Mouse (Mus musculus) heart, postnatal 25 days (tissue): ENCODE measurements around the gene Edem1. TPM values are rescaled to one million over a fixed set of nuclear protein-coding genes. Genes with fewer than 3 reads are reported as not detected.

ENCODE experiments used
- DNase-seq: peaks from one replicate; pipeline ENCODE4 v3.0.0; 2022; ENCODE audit warnings: low spot score
- intact Hi-C: fragments of 180-260 bp; cut with DNase I; formaldehyde crosslinking; loops from one replicate; pipeline ENCODE4 v1.15.1; 2025
- total RNA-seq, 2 experiments: library from RNA; stranded (reverse); gene quantifications; 2 replicates each; pipeline ENCODE4 v1.2.3; 2021

The Edem1 gene
- total RNA-seq, 2 experiments from 2014 or later, result 12.3 to 14.1 TPM

DNA sequence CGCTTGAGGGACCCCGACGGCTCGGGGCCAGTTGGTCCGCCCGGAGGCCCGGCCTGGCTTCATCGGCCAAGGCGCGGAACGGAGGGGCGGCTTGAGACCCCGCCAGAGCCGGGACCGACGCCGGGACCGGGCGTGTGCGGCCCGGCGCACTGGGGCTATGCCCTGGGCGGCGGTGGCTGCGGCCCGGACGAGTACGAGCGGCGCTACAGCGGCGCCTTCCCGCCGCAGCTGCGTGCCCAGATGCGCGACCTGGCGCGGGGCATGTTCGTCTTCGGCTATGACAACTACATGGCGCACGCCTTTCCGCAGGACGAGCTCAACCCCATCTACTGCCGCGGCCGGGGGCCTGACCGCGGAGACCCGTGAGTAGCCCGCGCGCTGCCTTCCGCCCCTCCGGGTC, 431 bp downstream of the Edem1 start:
- DNase-seq, result no peak
- intact Hi-C loops, result loop anchor here (2.0 kb wide), 1 partner anchor 46 kb away; the partner anchor contains the start of gene Arl8b

- intact Hi-C loops, result loop anchor here (2.0 kb wide), 1 partner anchor 47 kb away; the partner anchor contains the start of gene Arl8b
- peak; percentile 17 for DNase-seq
Measured at GRCm38 (mm10) chr6:108829386-108830370, 1.2 kb downstream of the Edem1 start.

GRCm38 (mm10) chr6:108832170-108832569, 3.7 kb downstream of the Edem1 start:
- no peak for DNase-seq
- intact Hi-C loops, result no loop called here

GRCm38 (mm10) chr6:108832989-108833388, 4.5 kb downstream of the Edem1 start:
- intact Hi-C loops, result no loop called here

GRCm38 (mm10) chr6:108833963-108834697, 5.7 kb downstream of the Edem1 start:
- no peak for DNase-seq
- intact Hi-C loops, result no loop called here

More at GRCm38 (mm10) chr6:108832989-108833388, 4.5 kb downstream of the Edem1 start:
- no peak for DNase-seq

GRCm38 (mm10) chr6:108835765-108836691, 7.6 kb downstream of the Edem1 start:
- DNase-seq, result peak; percentile 19
- intact Hi-C loops, result no loop called here

DNA sequence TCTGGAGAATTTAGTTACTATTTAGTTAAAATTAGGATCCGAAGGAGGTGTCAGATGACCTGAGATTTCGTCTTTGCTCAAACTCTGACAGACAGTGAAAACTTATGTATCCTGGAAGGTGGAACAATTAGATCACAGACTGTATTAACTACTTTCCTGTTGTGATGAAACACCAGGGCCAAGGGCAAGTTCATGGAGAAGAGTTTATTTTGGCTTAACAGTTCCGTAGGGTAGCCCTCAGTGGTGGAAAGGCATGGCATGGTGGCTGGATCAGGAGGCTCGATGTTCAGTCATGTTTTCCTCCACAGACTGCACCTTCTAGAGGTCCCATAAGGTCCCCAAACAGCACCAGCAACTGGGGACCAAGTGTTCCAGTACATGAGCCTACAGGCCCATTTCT, 8.6 kb downstream of the Edem1 start:
- DNase-seq, result no peak
- intact Hi-C loops, result no loop called here

- DNase-seq, result no peak
- intact Hi-C loops, result no loop called here
Measured at GRCm38 (mm10) chr6:108837958-108838357, 9.5 kb downstream of the Edem1 start.

DNA sequence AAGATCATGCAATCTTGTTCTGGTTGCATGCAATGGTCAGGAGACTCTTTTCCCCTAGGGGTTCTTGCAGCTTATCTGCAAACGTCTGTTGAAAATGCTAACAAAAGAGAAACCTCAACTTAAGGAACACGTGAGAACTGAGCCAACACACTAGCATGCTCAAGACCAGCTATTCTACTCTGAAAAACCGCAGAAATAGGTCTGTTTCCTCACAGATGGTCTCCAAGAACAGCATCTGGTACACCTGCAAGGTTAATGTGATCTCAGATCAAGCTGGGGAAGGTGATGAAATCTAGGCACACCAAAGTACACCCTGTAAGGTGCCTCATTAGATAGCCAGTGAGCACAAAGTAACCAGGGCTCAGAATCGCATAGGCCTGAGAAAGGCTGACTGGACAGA, 11.0 kb downstream of the Edem1 start:
- intact Hi-C loops, result no loop called here
- no peak for DNase-seq

DNA sequence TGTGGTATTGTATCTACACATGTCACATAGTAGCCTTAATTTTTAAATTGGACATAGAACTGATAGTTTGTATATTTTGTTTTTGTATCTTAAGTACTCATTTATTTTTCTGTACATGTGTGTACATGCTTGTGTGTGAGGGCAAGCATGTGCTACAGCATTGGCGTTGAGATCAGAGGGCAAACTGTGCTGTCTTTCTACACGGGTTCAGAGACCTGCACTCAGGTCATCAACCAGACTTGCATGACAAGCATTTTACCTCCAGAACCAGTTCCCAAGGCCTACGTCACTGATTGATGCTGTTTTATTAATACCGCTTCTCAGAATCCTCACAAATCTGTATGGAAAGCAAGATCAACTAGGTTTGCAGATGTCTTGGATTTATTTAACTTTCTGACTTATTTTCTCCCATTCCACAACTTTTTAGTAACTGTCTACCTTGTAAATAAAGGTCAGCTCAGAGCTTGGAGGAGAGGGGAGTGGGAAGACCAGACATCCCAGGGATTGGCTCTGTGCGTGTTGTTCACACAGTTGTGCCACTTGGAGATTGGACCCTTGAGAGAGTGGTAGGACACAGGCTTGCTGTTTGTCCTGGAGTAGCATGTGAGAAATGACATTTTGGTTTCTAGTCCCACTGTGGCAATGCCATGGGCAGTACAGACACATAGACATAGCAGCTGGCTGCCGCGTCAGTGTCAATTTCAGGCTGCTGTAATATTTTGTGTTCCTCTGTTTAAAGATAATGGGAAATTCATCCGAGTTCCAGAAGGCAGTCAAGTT, 12.6 kb downstream of the Edem1 start:
- intact Hi-C loops, result no loop called here
- DNase-seq, result no peak

DNA sequence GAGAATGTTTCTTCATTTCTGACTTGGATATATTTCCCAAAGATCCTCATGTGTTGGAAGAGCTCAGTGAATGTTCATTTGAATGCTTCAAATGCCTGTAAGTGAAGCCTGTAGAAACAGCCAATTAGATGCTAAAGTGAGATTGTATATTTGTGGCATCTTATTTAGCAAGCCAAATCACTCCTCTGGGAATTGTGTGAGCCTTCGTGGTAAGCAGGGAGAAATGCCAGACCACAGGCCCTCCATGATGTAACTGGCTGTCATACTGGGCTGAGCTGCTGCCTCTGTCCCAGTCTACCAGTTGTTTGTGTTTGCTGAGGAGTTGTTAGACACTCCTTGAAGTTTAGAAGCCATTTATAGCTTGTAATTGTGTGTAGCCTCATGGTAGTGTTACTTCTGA, 15.2 kb downstream of the Edem1 start:
- no peak for DNase-seq
- intact Hi-C loops, result no loop called here

- intact Hi-C loops, result no loop called here
- DNase-seq, result no peak
Measured at GRCm38 (mm10) chr6:108844093-108844492, 15.7 kb downstream of the Edem1 start.

DNA sequence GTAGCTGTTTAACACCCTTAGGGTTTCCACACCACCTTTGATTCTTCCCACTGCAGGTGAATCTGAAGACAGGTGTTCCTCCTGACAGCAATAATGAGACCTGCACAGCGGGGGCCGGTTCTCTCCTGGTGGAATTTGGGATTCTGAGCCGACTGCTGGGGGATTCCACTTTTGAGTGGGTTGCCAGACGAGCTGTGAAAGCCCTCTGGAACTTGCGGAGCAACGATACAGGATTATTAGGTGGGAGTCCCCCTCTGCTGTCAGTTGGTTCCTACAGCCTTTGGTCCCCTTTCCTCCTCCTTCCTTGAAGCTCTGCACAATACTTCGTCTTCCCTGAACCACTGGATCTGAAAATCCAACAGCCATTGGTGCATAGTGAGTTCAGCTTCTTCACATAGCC, 16.3 kb downstream of the Edem1 start:
- DNase-seq, result no peak
- intact Hi-C loops, result no loop called here

DNA sequence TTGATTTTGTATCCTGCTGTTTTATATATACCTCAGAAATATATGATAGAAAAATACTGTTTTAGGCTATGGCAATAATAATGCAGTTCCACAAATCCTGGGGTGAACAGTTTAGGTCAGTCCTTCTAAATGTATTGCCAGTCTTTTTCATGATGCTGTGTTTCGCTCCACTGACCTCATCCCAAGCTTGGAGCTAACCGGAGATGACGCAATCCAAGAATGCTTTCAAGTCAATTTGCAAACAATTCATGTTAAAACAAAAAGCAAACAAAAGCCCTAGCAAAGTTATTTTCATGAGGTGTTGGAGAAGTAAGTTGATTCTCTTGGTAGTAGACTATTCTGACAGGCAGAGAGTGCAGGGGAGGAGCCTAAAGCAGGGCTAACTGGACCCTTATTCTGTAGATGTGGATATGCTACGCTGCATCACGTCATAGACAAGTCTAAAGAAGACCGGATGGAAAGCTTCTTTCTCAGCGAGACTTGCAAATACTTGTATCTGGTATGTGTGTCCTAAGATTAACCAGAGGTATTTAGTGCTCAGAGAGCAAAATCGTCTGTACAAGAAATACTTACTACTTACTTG, 23.7 kb downstream of the Edem1 start:
- intact Hi-C loops, result no loop called here
- DNase-seq, result no peak

DNA sequence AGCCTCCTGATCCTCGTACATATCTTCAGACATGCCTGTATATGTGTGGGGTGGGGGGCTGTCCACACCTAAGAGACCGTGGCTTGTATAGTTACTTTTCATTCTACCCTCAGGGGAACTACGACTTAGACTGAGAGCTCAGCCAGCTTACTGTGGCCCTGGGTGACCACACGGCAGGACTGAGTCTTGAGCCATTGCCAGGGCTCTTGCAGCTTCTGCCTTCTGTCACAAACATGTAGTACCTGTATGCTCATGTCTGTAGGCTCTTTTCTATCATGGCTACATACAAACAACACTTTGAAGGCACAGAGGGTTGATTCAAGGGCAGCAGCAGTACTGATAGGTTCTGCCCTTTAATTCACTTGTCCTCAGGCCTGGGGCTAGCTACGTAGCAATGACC, 24.5 kb downstream of the Edem1 start:
- intact Hi-C loops, result no loop called here
- DNase-seq, result no peak

GRCm38 (mm10) chr6:108858583-108858982, 30.1 kb downstream of the Edem1 start:
- DNase-seq, result no peak
- intact Hi-C loops, result no loop called here

GRCm38 (mm10) chr6:108861226-108861625, 32.8 kb downstream of the Edem1 start:
- no peak for DNase-seq
- intact Hi-C loops, result no loop called here

DNA sequence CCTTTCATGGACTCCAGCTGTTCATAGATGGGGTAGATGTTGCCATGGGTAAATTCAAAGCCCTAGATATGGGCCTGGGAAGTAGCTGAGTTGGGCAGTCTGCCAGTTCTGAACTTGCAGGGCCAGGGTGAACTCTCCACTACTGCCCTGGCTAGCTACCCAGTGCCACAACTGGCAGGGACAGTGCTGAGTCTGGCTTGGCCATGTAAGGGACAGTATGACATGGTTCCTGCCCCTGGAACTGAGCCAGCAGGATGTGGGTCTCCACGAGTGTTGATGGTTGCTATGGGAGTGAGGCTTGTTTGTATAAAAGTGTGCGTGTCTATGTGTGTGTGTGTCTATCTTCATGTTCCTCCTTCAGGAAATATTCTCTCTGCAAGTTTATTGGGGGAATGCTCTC, 34.1 kb downstream of the Edem1 start:
- DNase-seq, result no peak
- intact Hi-C loops, result no loop called here

DNA sequence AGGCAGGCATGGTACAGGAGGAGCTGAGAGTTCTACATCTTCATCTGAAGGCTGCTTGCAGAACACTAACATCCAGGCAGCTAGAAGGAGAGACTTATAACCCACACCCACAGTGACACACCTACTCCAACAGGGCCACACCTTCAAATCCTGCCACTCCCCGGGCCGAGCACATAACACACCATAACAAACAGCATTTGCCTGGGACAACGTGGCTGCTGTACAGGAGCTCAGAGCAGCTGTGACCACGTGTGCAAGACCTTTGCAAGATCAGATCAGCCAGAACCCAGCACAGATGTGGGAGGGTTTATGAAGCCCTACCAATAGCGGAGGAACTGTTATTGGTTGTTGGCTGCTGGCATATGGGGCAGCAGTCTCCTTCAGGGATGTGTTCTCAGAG, 37.9 kb downstream of the Edem1 start:
- intact Hi-C loops, result no loop called here
- DNase-seq, result no peak
